Mouse (Mus musculus): Measurements from ENCODE around the gene Pou2f3.

The Pou2f3 gene

DNA sequence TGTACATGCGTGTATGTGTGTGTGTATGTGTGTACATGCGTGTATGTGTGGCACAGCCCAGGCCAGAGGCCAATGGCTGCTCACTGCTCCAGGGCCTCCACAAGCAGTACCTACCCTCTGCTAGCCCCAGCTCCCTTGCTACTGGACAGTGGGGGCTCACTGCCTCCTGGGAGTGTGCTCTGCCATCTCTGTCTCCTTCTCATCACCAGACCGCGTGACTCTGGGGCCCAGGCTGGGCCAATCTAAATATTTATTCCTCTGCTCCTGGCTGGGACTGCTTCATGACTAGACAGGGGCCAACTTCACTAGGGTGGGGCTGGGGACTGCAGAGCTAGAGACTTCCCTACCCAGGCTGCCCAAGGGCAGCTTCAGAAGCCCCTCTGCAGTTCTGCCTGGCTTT lies 21.6 kb upstream of the Pou2f3 start:
- DNase-seq (ENCODE audit: low spot score in 2 of 2): no peak

DNA sequence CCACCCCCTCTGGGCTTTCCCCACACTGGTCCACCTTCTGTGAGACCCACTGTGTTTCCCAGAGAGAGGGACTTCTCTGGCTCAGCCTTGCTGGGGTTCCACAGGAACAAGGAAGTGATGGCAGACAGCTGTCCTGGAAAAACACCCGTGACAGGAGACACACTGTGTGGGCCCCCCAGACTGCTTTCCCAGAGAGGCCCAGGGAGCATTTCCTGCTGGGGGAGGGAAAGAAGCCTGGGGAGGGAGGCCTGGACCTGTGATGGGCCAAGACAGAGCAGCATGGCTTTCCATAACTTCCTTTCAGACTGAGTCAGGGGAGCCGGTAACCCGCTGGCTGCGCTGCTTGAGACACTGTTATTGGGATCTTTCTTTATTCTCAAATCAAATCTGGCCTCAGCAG lies 20.7 kb upstream of the Pou2f3 start:
- DNase-seq (ENCODE audit: low spot score in 2 of 2): no peak

DNA sequence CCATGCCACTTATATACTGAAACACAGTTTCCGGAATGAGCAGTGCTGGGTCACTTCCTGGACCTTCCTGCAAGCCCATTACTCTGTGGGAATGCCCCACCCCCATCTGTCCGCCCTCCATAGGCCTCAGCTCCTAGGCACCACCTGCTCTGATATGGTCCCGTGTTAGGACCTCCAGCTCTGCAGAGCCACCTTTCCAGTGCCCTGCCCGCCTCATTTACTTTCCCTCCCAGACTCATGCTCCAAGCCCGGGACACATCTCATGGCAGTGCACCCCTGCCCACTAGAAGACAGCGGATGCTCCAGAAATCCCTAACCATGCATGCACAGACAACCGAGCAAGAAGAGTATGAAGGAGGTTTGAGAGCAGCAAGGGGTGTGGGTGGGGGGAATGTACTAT lies 19.8 kb upstream of the Pou2f3 start:
- DNase-seq (ENCODE audit: low spot score in 2 of 2): no peak

DNA sequence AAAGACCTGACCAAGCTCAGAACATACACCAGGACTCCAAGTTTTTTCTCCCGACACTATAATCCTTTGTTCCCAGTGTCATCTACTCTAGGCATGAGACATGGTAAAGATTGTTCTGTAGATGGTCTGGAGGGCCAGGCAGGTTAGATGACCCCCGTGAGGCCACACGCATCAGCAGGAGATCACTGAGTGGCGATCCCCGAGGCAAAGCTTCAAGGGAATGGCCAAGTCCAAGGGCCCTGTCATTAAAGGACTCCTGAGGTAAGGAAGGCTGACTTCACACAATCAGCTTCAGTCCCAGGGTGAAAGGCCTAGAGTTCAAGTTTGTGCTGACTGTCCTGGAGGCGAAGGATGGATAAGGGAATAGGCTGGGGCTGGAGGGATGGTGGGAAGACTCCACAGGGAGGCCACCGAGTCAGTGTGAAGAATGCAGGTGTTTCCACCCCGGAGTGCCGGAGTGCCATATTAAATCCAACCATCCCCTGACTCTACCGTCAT lies 19.3 kb upstream of the Pou2f3 start:
- no peak for DNase-seq (ENCODE audit: low spot score in 2 of 2)

DNA sequence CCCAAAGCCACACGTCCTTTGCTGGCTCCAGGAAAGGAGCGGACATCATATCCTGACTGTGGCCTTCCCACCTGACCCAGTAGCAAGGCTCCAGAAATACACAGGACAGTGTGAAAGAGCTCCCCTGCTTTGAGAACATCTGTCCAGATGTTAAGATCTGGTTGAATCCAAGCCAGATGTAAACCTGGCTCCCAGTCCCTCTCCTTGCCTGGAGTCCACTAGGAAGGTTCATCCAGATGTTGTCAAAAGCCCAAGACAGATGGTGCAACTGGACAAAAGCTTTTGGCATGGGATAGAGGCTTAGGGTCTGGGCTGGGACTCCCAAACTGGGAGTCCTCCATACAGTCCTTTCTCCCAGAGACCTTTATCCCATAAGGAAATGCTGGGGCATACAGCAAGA lies 18.6 kb upstream of the Pou2f3 start:
- no peak for DNase-seq (ENCODE audit: low spot score in 2 of 2)

DNA sequence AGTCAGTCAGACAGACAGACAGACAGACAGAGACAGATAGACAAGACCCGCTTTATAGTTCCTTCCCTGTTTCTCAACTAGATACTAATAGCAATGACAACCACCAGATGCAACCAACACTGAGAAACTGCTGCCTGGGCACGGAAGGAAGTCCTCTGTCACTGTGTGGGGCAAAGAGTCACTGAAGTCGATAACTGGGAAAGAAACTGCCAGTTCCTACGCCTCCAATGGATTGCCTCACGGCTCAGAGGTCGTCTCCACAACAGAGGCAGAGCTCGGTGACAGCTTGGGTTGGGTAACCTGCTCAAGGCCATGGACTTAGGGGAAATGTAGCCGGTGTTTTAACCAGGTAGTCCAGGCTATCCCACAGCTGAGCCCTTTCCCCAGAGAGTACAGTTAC lies 17.5 kb upstream of the Pou2f3 start:
- DNase-seq (ENCODE audit: low spot score in 2 of 2): no peak

DNA sequence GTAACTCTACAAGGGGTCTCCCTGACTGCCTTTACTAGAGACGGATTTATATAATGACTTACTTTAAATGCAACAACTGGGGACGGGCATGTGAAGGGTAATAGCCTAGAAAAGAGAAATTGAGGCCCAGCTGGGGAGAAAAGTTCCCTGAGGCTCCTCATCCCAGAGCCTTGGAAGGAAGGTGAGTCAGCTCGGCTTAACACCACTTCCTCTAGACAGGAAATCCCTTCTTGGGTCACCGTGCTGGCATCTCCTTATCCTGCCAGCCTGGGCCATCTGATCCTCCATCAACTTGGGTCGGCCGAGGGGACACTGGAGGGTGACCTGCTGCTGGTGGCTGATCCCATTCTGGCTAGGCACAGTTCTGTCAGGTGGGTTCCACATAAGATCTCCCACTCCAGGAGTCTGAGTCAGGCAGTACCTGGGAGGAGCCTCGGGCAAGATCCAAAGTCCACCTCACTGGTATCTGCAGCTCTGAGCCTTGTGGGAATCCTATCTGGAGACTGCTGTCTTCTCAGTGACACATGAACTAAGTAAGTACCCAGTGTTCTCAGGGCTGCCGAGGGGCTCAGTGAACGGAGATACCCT lies 16.5 kb upstream of the Pou2f3 start:
- DNase-seq (ENCODE audit: low spot score in 2 of 2): no peak

DNA sequence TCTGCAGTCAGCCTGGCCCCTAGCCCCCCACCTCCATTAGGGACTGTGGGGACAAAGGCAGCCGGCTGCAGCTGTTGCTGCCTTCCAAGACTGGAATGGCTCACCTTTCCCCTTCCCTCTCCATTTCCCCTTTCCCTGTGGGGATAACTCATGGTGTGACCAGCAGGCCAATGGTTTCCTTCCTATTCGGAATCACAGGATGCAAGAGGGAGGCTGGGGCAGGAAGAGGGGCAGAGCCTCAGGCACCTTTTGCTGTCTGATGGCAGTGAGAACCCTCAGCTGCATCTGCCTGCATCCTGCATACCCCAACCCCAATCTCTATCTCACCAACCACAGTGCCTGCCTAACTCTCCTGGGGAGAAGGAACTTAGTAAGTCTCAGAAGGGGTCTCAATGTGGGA lies 15.3 kb upstream of the Pou2f3 start:
- DNase-seq (ENCODE audit: low spot score in 2 of 2): no peak

DNA sequence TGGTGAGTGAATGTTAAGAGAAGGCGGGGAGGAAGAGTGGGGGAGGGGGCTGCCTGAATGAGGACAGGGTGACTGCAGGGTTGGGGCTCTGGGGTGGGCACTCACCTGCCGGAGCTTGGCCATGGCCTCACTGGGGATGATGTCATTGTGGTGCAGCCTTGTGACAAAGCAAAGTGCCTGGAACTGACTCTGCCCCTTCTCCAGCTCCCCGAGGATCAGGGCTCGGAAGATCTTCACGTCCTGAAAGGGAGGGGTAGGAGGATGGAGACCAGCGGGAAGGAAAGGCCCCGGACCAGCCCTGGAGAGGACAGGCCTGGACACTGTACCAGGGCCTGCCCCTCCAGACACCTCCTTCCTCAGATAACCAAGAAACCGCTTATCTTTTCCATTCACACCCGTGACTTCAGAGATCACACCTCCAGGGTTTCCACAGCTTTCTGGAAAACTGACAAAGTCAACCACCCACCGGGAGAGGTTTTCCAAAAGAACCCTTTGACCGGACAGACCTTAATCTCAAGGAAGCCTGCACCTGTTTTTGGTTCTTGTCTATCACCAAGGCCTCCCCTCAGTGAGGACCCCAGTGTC lies 14.7 kb upstream of the Pou2f3 start:
- DNase-seq (ENCODE audit: low spot score in 2 of 2): no peak

DNA sequence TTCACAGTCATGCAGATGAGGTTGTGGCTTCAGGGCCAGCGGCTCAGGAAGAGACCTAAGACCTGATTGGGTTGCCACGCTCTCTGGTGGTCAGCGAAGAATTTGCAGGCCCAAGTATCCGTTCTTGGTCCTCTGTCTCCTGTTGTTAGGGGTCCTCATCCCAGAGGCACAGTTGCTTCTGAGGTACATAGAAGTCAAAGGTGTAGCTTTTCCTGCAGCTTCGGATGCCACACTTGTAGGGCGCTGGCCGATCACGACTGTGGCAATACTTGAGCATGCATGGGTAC lies 12.2 kb upstream of the Pou2f3 start:
- DNase-seq (ENCODE audit: low spot score in 2 of 2): no peak

DNA sequence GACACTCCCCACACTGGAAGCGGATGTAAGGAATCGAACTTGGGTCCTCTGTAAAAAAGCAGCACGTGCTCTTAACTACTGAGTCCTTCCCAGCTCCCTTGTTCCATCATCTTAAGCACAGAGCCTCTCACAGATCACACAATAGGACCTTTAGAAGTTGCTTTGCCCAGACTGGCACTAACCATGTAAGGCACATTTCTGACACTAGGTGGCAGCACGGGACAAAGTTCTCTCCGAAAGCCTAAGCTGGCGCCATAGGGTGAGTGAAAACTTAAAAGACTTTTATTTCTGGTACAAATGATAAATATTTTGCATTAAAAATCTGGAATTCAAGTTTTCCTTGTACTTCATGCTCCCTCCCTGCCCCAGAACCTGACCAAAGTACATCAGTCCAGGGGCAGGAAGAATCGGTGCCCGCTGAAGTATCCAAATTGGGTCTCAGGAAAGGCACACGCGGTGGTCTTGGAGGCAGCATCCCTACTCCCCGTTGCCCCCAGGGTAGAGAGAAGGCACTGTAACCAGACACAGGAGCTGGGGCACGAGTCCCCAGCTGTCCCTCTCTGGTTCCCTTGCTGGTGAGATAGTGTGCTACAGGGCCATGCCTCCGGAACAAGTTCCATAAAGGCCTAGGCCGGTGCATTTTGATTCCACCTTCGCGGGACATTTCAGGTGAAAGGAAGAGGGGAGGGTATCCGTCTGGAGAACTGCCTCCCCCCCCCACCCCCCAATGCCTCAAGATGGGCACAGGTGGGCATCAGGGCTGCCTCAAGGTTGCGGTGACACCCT lies 11.7 kb upstream of the Pou2f3 start:
- peak; percentile 27 to 76 for DNase-seq (ENCODE audit: low spot score in 2 of 2)

DNA sequence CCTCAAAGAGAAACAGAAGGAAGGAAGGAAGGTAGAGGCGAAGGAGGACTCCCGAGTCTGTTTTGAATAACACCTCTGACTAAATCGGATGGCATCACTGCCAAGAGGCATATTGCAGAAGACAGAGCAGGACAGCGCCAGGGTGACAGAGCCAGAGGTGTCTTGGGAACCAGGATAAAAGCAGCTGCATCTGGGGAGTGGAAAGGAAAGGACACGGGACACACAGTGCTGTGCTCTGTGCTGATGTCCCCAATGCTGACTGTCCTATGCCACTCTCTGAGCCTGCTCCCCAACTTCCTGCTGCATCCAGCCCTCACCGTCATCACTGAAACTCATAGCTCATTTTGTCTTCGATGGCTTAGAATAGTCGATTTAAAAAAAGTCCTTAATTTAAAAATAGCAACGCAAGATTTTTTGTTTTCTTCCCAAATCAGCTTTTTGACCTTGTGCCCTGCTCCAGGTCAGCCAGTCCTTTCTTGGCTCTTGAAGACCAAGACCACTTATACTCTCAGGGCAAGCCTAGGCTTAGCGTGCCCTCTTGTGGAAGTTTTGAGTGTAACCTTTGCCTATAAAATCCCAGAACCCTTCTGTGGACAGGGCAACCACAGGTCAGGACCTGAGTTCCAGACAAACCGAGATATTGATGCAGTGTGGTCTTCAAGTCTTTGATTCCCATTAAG lies 742 bp upstream of the Pou2f3 start:
- peak in 1 of 2 experiments; percentile 30 for DNase-seq (ENCODE audit: low spot score in 2 of 2)

DNA sequence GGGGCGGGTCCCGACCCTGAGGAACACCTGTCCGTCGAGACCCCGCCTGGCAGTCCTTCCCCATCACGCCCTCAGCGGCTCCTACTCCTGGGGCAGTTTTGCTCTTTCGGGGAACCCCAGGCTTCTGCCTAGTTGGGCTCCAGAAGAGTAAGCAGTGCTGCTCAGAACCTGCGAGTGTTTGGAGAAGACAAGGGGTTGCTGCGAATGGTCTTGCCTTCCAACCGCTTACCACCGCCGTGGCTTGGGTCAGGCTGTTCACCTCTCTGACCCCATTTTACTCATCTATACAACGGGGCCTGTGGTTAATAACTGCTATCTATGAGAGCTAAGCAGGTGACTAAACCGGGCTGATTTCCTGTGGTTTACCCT lies 4.2 kb downstream of the Pou2f3 start:
- no peak for DNase-seq (ENCODE audit: low spot score in 2 of 2)

DNA sequence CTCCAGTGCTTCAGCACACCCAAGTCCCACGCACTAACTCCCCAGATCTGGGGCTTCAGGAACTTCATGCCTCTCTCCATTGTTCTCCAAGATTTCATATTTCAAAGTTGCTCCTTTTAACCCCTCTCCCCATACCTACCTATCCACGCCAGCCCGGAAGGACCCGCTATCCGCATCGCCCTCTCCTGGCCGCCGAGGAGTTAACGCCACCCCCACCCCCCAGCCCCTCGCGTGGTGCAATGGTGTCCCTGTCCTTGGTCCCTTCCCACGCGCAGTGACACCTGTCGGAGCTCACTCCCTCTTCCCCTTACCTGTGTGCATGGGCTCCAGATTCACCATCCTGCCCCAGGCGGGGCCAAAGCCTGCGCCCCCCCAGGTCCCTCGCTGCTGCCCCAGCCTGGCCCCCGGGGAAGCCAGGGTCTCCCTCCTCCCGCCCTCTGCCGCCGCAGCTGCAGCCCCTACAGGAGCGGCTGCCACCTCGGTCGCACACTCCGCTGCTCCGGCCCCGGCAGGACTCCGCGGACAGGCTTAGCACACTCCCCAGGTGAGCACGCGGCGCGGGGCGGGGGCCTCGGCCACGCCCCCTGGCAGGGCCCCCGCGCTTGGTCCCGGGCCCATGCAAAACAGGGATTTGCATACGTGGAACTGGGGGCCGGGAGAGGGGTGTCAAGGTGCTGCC lies 4.7 kb downstream of the Pou2f3 start:
- no peak for DNase-seq (ENCODE audit: low spot score in 2 of 2)

DNA sequence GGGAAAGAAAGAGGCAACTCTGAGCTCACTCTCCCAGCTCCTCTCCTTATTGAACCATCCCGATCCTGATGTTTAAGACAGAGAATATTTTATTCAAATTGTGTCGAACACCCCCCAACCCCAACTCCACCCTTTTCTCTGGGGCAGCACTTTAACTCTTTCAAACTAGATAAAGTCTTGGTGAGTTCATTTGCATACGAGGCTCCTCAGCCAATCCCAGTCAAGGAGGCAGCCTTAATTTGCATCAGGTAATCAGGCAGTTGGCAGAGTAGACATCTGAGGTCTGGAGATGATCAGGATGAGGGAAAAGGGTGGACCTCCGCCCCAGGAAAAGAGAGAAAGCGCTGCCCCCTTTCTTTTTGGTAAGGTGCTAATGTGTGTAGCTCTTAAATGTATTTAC lies 10.0 kb downstream of the Pou2f3 start:
- no peak for DNase-seq (ENCODE audit: low spot score in 2 of 2)

DNA sequence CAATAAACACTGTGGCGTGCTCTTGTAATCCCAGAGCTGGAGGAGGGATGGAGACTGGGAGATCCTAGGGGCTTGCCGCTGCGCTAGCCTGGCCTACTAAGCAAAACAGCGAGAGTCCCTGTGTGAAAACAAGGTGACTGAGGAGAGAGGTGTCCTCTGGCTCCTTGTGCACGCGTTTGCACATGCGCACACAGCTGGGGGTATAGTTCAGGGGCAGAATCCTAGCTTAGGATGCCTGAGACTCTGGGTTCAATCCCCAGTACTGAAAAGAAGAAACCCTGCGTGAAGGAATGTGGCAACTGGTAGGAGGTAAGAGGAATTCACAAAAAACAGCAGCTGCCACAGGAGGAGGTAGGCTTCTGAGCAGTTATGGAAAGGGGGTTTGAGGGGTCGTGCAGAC lies 16.2 kb downstream of the Pou2f3 start:
- no peak for DNase-seq (ENCODE audit: low spot score in 2 of 2)

DNA sequence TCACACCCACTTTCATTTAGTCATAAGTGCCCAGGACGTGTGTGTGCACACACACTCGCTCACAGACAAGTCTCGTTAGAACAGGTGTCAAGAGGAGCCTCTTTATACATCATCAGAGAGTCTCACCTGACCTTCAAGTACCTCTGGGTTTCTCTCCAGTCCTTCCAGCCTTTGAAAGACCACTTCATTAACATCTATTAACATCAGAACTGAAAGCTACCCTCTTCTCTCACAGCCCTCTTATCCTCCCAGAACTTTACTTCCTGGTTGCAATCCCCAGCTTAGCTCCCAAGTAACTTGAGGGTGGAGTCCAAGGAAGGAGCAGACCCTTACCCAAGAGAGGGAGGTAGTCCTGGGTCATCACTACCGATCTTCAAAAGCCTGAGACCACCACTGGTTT lies 18.6 kb downstream of the Pou2f3 start:
- DNase-seq (ENCODE audit: low spot score in 2 of 2): no peak

DNA sequence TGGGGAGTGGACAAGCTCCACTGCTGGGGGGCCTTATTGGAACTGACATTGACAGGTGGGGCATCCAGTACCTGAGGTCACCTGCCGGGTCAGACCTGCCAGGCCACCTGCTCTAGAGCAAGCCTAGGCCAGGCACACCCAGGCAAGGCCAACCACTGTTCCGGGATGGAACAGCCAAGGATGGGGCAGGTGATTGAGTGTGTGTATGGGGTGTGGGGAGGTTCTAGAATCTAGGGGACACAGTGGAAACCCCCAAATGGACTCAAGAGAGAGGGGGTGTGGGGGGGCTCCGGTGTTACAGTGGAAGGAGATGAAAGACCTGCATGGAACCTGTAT lies 21.2 kb downstream of the Pou2f3 start:
- DNase-seq (ENCODE audit: low spot score in 2 of 2): no peak

DNA sequence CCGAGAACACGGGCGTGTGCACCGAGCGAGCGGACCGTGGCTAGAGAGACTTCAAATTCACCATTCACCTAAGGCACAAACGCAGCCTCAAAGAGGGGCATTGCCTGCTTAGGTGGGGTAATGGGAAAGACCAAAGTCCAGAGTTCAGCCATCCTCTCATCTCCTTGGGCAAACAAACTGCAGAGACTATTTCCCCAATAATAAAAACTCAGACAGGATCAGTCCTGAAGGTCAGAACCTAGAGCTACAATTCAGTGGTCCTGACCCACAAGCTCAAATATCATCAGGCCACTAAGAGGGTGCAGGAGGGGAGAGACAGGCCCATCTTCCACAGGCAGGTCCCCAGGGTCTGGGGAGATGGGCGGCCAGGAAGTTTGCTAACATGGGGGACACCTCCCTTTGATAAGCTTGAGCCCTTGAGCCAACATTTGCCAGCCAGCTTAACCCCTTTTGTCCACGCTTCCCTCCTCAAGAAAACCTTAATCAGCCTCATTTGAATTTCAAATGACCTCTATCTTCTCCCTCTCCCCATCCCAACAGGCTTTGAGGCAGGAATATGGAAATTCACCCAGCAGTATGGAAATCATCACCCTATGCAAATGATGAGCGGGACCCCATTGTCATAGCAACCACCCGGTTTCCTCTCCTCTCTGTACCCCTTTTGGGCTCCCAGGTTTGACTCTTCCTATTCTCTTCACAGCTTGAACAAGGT lies 21.7 kb downstream of the Pou2f3 start:
- no peak for DNase-seq (ENCODE audit: low spot score in 2 of 2)

DNA sequence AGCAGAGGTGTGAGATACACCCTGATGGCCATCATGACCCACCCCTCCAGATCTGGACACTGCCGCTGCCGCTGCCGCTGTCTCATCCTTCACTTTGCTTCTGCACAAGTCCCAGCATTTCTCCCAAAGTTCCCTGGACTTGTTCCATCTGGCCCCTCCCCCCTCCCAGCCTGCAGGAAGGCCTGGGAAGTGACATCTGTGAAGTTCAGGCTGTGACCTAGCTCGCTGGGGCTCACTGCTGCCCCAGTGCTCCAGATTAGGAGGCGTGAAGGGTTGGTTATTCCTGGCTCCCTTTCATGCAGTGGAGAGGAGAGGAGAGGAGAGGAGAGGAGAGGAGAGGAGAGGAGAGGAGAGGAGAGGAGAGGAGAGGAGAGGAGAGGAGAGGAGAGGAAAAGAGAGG lies 30.6 kb downstream of the Pou2f3 start:
- DNase-seq (ENCODE audit: low spot score in 2 of 2): no peak

DNA sequence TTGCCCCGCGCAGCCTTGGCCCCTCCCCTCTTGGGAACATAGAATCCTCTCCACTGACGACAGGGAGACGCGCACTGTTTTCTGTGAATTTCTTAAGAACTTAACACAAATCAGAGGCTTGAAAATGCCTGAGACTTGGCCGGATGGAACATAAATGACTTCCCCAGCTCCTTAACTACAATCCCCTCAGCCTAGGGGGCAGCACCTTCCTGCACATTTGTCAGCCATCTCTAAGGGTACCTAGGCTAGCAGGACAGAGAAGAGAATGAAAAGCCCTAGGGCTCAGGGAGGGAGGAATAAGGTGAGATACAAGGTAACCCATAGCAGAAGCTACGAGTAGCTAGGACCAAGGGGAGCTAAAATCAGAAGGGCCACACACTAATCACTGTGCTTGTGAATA lies 32.0 kb downstream of the Pou2f3 start:
- DNase-seq (ENCODE audit: low spot score in 2 of 2): no peak

DNA sequence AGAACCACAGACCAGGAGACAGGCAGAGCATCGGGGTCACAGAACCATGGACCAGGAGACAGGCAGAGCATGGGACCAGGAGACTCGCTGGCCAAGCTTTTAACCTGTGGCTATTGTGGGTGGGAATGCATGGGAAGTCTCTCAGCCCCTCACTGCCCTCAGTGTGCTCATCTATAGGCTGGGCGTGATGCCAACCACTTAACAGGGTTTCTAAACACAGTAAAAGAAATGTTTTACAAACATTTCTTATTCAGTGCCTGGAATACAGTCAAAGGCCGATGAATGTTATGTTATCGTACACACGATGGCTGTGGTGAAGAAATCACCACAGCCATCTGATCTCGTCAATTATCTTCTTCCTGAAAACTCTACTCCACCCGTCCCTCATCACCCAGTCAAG lies 43.1 kb downstream of the Pou2f3 start:
- DNase-seq (ENCODE audit: low spot score in 2 of 2): no peak
